Mouse (Mus musculus): ENCODE data around the gene Ivd.

- TF ChIP-seq CTCF (IDR thresholded peaks at IDR 0.05; ENCODE audit: low read depth) (no peak), EP300 (IDR thresholded peaks at IDR 0.05; ENCODE audit: low read depth) (no peak)
Measured at GRCm38 (mm10) chr2:118903333-118903741, 41.6 kb downstream of the Ivd start.

Measured in liver, postnatal 0 days (tissue).